Mouse (Mus musculus): Measurements from ENCODE around the gene Gnas. TPM values are rescaled to one million over a fixed set of nuclear protein-coding genes. Genes with fewer than 3 reads are reported as not detected.

The Gnas gene
- 100 to 1,000 TPM in 1 of 2 experiments, 10 to 100 TPM in 1; 96.1 to 130 TPM for polyA plus RNA-seq (2017; shearing (Covaris generic))

DNA sequence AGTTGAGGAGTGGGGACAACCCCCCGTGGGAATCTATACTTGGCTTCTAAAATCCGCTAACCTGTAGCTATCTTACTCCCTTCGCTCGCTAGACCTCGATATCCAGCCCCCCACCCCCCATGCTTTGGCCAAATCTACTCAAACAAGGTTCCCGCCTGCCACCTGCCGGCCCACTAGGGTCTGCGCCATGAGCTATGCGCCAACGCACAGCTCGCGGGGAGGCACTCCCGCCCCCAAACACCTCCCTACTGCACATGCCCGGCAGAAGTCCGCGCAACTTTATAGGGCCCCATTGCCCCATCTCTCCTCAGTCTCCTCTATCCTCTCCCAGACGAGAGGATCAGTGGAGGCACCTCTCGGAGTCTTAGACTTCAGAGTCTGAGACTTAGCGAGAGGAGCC lies at the start of gene Gnas:
TSS of gene Gnas (plus strand) at position 310 of the 400 bp plus-strand sequence.
- ATAC-seq, result no peak

DNA sequence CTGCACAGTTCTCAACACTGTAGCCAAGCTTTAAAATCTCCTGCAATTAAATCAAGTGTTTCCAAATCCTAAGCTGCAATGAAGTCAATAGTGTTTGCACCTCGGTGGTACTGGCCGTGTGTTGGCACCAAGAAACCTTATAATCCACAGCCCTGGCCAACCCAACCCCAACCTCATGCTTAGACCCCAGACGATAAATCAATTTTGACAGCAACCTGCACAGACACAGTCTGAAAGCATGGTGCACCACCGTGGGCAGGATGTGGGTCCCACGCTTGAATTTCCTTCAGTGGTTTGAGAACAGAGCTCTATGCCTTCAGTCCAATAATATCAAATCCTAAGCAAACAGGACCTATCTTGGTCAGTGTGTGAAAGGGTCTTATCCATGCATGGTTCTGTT lies 41.7 kb upstream of the Gnas start:
- ATAC-seq, result no peak

DNA sequence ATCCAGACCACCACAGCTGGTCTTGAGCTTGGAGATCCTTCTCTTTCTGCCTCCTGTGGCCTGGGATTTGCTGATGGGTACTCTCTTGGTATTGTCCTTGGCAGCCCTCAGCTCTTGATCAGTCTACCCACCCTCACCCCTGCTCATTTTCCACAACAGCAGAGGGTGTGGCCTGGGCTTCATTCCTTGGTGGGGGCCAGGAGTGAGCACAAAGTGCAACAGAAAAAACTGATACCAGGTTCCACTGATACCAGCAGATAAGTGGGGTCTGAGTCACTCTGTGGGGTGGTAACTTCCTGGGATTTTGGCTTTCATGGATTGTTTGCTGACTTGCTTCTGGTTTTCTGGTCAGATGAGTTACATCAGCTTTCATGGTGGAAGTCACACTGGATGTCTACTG lies 32.2 kb upstream of the Gnas start:
- ATAC-seq, result no peak

DNA sequence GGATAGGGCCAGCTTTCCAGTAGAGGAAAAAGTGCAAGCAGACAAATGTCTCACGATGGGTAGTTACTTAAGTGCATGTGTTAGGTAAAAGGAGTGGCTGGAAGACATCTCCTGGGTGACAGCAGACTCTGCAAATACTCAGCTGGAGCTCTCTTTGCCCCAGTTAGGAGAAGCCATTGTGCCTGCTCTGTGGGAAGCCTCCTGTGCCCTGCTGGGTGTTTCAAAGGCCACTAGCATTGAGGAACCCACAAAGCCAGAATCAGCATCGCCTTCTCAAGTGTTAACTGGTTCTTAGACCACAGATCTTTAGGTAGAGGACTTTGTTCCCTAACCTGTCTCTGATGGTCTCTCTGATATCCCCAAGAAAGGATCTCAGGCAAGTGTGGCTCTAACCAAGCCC lies 26.8 kb upstream of the Gnas start:
- ATAC-seq, result no peak

DNA sequence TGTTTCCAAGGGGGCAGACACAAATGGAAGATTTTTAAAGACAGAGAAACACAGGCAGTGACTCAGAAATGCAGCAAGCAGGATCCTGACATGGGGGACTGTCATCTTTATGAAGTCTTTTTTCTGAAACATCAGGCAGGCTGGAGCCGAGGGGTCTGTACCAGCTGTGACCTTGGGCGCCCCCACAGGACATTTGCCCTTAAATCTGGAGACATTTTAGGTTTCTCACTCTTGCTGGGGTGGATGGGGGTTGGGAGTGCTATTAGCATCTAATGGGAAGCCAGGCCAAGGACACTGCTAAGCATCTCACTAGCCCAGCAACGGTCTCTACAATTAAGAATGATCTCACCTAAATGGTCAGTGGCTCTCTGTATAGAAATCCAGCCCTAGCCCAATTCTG lies 24.1 kb upstream of the Gnas start:
- no peak for ATAC-seq

DNA sequence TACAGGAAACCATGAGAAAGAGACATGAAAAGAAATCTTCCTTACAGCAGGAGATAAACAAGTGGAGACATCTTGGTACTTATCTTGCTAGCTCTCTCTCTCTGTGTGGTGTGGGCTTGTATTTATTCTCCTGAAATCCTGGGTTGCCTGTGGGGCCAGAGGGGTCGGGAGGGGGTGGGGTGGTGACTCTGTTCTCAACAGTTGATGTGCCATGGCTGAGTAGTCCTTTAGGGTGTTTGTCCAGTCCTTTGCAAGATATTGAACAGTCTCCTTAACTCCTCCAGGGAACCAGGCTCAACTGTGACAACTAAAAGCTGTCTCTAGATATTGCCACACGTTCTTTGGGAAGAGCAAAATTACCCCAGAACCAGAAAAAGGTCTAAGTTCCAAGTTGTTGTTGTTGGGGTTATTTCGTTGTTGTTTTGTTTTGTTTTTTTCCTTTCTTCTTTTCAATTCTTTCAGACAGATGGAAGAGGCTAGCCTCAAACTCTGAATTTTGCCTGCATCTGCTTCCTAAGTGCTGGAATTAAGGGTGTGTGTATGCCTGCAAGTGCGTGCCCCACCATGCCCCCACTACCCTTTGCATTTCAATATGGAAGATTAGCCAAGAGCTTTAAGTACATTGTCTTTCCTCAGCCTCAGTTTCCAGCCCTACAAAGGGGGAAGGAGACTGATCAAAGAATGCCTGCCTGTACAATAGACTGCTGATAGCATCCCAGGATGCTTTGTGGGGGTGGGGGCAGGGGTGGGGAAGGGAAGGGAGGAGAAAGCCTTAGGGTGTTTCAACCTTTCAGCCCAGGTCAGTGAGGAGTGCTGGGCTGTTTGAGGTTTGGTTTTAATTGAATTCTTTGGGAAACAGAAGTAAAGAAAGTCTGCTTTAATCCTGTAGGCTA lies 23.0 kb upstream of the Gnas start:
- ATAC-seq, result no peak

DNA sequence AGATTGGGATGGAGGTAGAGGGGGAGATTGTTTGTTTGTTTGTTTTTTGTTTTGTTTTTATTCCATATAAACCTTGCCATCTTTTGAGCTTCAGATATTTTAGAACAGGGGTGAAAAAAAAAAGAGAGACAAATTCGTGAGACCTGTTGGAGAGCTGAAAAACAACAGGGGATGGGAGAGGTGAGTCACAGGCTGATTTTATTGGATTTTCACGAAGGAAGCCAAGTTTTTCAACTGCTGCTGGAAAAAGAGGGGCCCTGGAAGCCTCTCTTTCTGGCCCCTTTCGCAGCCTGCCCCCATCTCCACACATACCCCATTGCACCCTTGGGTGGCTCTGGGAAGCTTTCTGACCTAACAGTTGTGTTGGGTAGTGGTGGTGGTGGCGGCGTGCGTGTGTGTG lies 22.3 kb upstream of the Gnas start:
- no peak for ATAC-seq

DNA sequence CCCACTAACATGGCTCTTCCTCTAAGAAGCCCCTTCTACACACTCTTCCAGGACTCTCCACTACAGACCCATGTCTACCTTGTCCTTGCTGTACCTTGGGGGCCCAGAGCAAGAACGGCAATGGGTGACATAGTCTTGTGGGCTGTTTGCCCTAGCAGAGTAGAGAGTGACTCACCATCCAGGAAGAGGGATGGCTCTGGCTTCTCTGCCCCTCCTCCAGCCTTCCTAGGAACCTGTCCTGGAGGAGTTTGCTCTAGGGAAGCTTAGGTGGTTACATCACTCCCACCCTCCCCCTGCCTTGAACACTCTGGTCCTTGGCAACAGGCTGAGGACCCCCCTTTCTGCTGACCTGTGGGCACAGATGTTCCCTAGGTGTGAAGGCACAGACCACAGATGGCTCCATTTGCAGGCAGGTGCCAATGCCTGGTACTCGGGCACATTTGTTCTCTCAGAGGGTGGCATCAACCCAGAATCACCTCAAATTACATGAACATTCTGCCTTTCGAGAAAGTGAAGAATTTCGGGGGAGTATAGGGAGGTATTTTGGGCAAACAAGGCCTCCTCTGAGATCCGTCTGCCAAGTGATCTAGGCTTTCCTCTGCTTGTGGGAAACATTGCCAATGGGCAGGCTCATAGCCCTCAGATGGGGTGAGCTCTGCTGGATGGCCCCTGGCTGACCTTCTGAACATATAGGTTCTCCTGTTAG lies 20.9 kb upstream of the Gnas start:
- no peak for ATAC-seq

DNA sequence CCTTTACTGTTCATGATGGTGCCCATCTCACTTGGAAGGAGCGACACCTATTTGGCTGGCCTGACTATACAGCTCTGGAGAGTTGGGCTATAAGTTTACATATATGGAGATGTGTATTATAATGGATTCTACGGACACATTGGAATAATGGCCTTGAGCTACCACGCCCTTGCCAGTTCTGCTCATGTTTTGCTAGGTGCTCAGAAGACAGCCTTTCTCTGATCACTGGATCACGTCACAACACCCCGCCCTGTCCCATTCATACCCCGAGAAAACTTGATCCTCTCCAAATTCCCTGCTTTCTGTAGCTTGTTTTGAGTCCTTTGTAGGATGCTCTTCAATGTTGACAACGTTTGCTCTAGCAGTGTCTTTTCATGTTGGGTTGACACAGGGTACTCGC lies 19.9 kb upstream of the Gnas start:
- ATAC-seq, result no peak

DNA sequence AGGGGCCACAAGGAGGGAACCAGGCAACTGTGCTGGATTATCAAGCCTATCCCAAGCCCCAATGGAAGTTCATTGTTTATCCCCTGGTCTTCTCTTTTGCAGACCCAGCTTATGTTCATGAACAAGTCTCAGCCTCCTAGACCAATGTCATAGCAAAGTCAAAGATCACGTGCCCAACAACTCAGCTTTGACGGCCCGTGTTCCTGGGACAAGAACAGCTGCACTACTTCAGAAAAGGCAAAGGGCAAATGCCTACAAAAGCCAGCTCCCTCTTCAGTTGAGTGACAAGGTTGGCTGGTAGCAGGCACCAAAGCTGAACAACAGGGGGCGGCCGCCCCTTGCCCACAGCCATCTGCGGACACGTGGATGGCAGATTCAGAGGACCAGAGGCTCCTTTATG lies 13.7 kb upstream of the Gnas start:
- ATAC-seq, result no peak

DNA sequence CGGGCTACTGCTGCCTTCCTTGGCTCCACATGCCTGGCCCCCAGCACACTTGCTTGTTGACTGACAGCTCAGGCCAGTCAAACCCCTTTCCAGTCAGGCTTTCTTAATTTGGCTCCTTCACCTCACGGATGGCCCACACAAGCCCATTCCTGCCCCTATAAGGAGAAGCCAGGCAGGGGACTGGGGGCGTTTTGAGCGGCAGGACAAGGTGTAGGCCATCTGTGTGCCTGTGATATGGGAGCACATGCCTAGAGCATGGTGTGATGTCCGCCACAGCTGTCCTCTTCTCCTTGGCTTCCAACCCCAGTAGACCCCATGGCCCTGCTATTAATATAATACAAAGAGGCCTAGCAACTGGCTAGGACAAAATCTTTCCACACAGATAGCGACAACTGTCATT lies 12.7 kb upstream of the Gnas start:
- no peak for ATAC-seq

DNA sequence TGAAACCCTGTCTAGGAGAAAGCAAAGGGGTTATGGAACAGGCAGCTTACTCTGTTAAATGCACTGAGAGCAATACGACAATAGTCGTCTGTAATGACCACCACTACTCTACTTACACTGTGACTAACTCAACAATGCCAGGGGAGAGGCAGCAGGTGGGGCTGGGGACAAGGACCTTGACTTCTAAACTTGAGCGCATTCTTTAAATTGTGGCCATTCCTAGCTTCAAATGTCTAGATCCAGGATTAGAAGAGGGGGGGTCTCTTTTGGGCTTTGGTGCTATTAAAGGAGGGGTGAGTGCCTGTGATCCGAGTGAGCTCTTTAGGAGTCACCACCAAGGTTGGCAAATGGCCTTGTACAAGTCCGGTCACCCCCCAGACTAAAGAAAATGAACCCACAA lies 11.0 kb upstream of the Gnas start:
- no peak for ATAC-seq

DNA sequence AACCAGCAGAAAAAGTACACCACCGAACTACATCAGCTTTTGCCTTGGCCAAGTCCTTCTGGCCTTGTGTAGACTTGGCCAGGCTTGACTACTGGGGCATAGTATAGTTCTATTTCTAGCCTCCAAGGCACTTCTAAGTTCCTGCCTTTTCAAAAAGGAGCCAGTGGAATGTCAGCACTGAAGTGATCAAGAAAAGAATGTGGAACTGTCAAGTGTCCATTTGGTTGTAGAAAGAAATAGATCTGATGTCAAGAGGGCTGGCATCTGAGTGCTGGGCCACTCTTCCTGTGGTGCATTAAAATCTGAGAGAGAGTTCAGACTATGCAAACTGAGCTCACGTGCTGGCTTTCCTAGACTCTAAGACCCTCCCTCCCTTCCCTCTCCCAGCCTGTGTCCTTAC lies 10.2 kb upstream of the Gnas start:
- no peak for ATAC-seq

DNA sequence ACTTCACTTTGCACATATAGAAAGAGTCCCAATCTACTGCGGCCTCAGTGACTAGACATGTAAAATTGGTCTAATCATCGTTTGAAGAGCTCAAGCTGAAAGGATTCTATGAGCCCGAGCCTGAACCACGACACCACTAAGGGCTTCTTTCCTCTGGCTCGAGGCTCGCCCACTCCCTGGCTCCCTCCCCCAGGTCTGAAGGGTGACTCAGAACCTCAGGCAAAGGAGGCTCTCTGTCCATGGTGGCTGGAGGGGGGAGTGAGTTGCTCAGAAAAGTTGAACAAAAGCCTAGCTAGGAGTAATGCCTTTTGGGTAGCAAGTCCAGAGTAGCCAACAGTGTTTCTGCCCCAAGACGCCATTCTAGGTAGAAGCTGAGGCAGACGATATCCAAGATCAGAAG lies 4.3 kb upstream of the Gnas start:
- no peak for ATAC-seq

DNA sequence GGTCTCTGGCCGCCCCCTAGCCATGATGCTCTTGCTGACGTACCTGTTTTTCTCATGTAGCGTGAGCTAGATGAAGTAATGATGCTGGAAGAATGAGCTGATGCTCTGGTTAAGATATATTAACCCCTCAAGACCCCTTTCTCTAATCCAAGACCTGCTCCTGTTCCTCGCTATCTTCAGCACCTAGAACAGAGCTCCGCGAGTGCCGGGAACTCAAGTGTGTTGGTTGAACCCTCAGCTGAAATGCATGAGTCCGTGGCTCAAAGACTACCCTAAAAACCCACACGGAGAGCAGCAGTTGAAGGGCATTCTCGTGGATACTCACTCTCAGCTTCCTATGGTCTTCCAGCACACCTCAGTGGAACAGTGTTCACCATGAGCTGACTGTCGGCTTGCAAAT lies 779 bp upstream of the Gnas start:
- ATAC-seq, result no peak

DNA sequence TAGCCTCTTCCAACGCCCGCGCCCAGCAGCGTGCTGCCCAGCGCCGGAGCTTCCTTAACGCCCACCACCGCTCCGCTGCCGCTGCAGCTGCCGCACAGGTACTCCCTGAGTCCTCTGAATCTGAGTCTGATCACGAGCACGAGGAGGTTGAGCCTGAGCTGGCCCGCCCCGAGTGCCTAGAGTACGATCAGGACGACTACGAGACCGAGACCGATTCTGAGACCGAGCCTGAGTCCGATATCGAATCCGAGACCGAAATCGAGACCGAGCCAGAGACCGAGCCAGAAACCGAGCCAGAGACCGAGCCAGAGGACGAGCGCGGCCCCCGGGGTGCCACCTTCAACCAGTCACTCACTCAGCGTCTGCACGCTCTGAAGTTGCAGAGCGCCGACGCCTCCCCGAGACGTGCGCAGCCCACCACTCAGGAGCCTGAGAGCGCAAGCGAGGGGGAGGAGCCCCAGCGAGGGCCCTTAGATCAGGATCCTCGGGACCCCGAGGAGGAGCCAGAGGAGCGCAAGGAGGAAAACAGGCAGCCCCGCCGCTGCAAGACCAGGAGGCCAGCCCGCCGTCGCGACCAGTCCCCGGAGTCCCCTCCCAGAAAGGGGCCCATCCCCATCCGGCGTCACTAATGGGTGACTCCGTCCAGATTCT lies 812 bp downstream of the Gnas start:
- no peak for ATAC-seq

DNA sequence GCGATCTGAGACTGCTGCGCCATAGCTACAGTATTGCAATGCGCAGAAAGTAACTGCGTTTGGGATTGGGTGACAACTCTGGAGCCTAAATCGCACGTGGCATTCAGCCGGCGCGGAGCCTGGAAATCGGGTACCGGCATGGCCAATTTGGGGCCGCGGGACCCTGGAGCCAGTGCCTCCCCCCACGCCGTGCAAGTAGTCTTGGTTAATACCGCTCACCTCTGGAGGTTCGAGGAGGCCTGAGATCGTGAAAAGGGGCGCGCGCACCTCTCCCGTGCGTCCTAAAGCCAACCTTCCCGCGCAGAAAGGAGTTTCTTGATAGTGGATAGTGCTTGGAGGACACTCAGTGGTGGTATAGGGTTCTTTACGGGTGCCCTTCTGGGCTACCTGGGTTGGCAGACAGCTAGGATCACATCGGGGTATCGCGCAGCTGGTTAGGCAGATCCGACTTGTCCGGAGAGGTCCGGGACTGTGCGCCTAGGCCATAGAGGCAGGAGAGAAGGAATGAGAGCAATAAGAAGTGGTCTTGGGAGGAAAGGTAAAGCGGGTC lies 1.9 kb downstream of the Gnas start:
- ATAC-seq, result no peak

DNA sequence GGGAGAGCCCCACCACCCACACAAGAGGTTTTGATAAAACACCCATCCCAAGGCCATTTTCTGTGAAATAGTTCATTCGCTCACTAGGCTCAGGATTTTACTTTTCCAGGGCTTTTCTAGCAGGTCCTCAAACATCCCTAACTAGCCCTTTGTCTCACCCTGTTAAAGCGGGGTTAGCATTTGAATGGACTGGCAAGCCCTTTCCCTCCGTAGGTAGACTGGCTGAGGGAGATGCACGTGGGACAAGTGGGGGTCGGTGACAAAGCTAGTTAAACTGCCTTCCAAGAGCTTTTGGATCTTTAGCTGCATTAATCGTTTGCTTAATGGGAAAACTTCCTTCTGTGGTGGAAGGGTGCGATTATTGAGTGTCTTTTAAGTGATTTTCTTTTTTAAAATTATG lies 3.8 kb downstream of the Gnas start:
- ATAC-seq, result no peak

DNA sequence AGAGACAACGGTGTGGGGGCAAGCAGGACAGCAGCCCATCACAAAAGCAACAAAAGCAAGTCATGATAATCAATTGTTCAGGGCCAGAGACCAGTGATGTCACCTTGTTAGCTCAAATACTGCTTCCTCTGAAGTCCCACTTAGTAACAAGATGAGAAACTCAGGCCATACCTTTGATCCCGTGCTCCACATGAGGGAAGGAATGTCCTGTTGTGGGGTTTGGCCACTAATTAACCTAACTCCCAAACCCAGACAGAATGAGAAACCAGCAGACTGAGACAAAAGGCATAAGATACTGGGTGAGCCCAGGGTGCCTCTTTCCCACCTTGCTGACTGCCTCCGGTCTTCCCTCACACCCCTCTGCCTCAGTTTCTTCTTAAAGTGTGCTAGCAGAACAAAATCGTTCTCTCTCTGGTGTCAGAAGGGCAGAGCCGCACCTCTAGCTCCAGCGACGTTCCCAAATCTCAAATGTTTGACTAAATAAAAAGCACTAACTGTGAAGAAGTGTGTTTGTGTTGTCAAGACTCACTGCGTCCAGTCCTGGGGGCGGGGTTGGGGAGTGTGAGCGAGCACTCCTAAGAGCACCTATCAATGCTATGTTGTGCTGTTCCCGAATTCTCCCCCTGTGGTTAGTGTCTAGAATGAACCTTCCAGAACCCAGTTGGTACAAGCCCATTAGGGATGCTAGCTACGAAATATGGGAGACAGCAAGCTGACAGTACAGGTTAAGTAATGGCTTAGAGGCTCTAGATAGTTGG lies 4.7 kb downstream of the Gnas start:
- ATAC-seq, result no peak

DNA sequence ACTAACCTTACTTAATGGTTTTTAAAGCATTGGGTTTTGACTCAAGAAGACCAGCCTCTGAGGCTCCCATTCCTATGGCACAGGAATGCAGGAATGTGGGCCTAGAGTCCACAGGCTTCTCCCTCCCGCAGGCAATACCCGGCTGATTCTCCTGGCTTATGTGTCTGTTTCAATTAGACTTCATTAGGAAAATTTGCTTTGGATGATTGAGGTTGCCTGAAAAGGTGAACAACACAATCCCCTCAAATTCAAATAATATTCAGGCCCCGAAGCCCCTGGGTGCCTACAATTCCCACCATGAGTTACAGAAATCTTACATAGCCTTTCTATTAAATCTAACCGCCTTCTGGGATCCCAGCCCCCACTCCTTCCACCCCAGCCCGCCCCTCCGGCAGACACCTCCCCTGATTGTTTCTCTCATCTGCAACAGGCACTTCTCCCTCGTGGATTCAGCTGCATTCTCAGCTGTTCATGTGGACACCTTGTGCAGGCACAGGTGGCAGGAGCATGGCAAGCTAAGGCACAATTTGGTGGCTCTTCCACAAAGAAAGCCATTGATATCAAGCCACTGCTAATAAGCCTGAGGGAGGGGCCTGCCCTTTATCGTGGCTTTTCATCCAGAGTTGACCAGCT lies 7.0 kb downstream of the Gnas start:
- ATAC-seq, result no peak

DNA sequence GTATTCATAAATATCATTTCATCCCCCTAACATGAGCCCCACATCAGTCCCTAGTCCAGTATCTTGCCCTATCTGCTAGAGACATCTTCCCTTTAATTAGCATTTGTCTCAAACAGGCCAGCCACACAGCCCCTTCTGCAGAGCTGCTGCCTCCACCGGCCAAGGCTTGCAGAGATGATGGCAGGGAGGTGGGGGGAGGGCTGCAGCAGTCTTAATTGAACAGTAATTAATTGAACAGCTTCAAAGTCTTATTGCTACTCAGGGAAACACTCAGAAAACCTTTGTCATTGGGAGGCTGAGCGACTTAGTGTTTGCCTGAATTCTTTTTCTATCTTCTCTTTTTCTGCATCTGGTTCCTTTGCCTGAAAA lies 7.5 kb downstream of the Gnas start:
- ATAC-seq, result no peak

DNA sequence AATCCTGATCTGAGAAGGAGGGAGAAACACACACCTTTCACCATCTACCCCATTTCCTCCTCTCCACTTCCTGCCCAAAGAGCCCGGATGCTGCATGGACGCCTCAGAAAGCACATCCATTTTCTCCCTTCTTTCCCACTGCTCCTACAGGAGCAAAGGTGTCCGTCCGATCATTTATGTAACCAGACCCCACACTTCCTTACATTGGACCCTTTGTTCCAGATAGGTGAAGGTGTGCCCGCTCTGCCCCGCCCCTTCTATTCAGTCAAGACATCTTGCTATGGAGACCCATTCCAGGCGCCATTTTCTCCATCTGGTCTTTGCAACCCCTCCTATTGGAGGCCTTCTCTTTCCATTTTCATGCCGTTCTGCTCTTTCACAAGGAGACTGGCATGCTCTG lies 10.3 kb downstream of the Gnas start:
- no peak for ATAC-seq

Data from CD4-positive, CD25-positive, alpha-beta regulatory T cell, adult 4 months (primary cell).